Mouse (Mus musculus): ENCODE results near the gene Taf5l. TPM values are rescaled to one million over a fixed set of nuclear protein-coding genes. Genes with fewer than 3 reads are reported as not detected.
A peak's percentile ranks its signal among the peaks of the same experiment; 100 is the strongest.

Taf5l gene
- total RNA-seq, 4 experiments from 2014 or later: 20.0 to 27.7 (median 24.9) TPM

- DNase-seq: peak; percentile 43
Measured at GRCm38 (mm10) chr8:123960056-123960455, 61.1 kb downstream of the Taf5l start.

GRCm38 (mm10) chr8:123959473-123959872 lies 61.7 kb downstream of the Taf5l start:
- DNase-seq: no peak

GRCm38 (mm10) chr8:123958130-123958529 lies 63.1 kb downstream of the Taf5l start:
- no peak for DNase-seq

- no peak for DNase-seq
Measured at GRCm38 (mm10) chr8:123954246-123954645, 67.0 kb downstream of the Taf5l start.

- no peak for DNase-seq
Measured at GRCm38 (mm10) chr8:123953686-123954085, 67.5 kb downstream of the Taf5l start.

- DNase-seq: peak; percentile 21
Measured at GRCm38 (mm10) chr8:123950077-123950802, 71.0 kb downstream of the Taf5l start.

GRCm38 (mm10) chr8:123949686-123949986 lies 71.6 kb downstream of the Taf5l start:
- DNase-seq: no peak

GRCm38 (mm10) chr8:123948942-123949685 lies 72.1 kb downstream of the Taf5l start, which contains the start of gene Nup133:
Nup133 (minus strand) TSS chr8:123949265.
- peak; percentile 98 for DNase-seq

Small RNA genes within 50 kb of the gene (microRNA-seq; reads per million reads assigned to microRNA genes)
- gene Mir1967: 0 reads per million in 2 experiments

Other genes starting within 250 kb of the Taf5l start
- gene Rab4a, start 215.4 kb downstream of the Taf5l start, total RNA-seq (2022): 10 to 100 TPM; 24.3 to 40.6 (median 34.0) TPM
- 1 to 10 TPM; 2.2 to 3.3 (median 2.3) TPM for gene Ccsap, start 161.2 kb downstream of the Taf5l start, total RNA-seq (2022)
- gene Acta1, start 126.6 kb downstream of the Taf5l start, total RNA-seq (2022): 1 to 10 TPM in 2 of 4 experiments, under 1 TPM in 2; 0.17 to 4.4 (median 0.80) TPM
- gene Nup133, start 72.1 kb downstream of the Taf5l start, total RNA-seq (2022): 10 to 100 TPM; 22.9 to 27.7 (median 23.7) TPM
- 10 to 100 TPM; 12.0 to 23.2 (median 16.6) TPM for gene Abcb10, start 38.3 kb downstream of the Taf5l start, total RNA-seq (2022)
- gene Urb2, start 111 bp upstream of the Taf5l start, total RNA-seq (2022): 10 to 100 TPM; 11.8 to 14.7 (median 14.2) TPM
- 10 to 100 TPM; 47.0 to 66.5 (median 54.4) TPM for gene Galnt2, start 210.0 kb upstream of the Taf5l start, total RNA-seq (2022)

All from adrenal gland, adult 8-10 months (tissue).